Mouse (Mus musculus): Measurements from ENCODE around the gene Dpp10. TPM values are rescaled to one million over a fixed set of nuclear protein-coding genes. Genes with fewer than 3 reads are reported as not detected.

Gene Dpp10
- polyA plus RNA-seq, 1 experiment from 2014 or later: 0.34 TPM

- no peak for DNase-seq (ENCODE audit: low spot score, missing footprints)
- H3K4me1 ChIP-seq (ENCODE audit: control insufficient read depth, insufficient read depth, low read length): no peaks in the 10 kb centered on the region
- no peaks in the 10 kb centered on the region for H3K36me3 ChIP-seq (ENCODE audit: control insufficient read depth, insufficient read depth, low read length)
- 92% methylated on average over 6 of the region's 6 CpGs for WGBS
- H3K27ac ChIP-seq (ENCODE audit: low read depth, low read length): no peak overlapping the region
- no peak overlapping the region for H3K4me3 ChIP-seq (ENCODE audit: low read depth, low read length)
- H3K4me2 ChIP-seq: no peak overlapping the region
- no peaks in the 10 kb centered on the region for H3K27me3 ChIP-seq (ENCODE audit: control insufficient read depth, insufficient read depth, low read length)
- ATAC-seq (ENCODE audit: low FRiP score): no peak
- no peak overlapping the region for H3K9ac ChIP-seq (ENCODE audit: low read length)
- no peaks in the 10 kb centered on the region for H3K9me3 ChIP-seq (ENCODE audit: control insufficient read depth, low read length)
Measured at GRCm38 (mm10) chr1:124002797-124003196, 42.6 kb downstream of the Dpp10 start.

DNA sequence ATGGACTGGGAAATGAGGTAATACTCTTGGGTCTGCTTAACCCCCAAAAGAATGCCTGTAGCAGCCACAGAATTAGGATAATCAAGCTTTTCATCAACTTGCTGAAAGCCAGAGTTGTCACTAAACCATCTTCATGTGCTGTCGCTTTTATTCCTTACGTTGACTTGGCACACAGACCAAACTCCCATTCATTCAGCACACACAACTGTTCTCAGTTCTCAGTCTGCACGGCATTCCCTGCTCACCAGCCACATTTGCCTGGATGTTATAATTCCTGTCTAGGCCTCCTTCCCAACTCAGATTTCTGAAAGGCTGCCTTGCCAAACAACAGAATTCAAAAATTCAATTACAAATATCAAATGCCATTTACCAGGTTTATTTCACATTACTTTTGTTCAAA, 49.6 kb downstream of the Dpp10 start:
- Histone ChIP-seq H3K27me3 (ENCODE audit: control insufficient read depth, insufficient read depth, low read length) (no peaks in the 10 kb centered on the region), H3K4me2 (no peak overlapping the region), H3K9ac (ENCODE audit: low read length) (no peak overlapping the region), H3K36me3 (ENCODE audit: control insufficient read depth, insufficient read depth, low read length) (no peaks in the 10 kb centered on the region), H3K4me3 (ENCODE audit: low read depth, low read length) (no peak overlapping the region), H3K9me3 (ENCODE audit: control insufficient read depth, low read length) (no peaks in the 10 kb centered on the region), H3K27ac (ENCODE audit: low read depth, low read length) (no peak overlapping the region), H3K4me1 (ENCODE audit: control insufficient read depth, insufficient read depth, low read length) (no peaks in the 10 kb centered on the region)
- WGBS: 87% methylated on average over 3 of the region's 3 CpGs
- no peak for ATAC-seq (ENCODE audit: low FRiP score)
- DNase-seq (ENCODE audit: low spot score, missing footprints): no peak

GRCm38 (mm10) chr1:123985324-123986024, 59.9 kb downstream of the Dpp10 start:
- no peaks in the 10 kb centered on the region for H3K36me3 ChIP-seq (ENCODE audit: control insufficient read depth, insufficient read depth, low read length)
- ATAC-seq (ENCODE audit: low FRiP score) (no peak), DNase-seq (ENCODE audit: low spot score, missing footprints) (no peak)
- no peak overlapping the region for H3K9ac ChIP-seq (ENCODE audit: low read length)
- H3K4me2 ChIP-seq: no peak overlapping the region
- H3K27me3 ChIP-seq (ENCODE audit: control insufficient read depth, insufficient read depth, low read length): no peaks in the 10 kb centered on the region
- WGBS: 83% methylated on average over 2 of the region's 2 CpGs
- H3K4me1 ChIP-seq (ENCODE audit: control insufficient read depth, insufficient read depth, low read length): no peaks in the 10 kb centered on the region
- H3K4me3 ChIP-seq (ENCODE audit: low read depth, low read length): no peak overlapping the region
- no peaks in the 10 kb centered on the region for H3K9me3 ChIP-seq (ENCODE audit: control insufficient read depth, low read length)
- no peak overlapping the region for H3K27ac ChIP-seq (ENCODE audit: low read depth, low read length)

GRCm38 (mm10) chr1:123978597-123978996, 66.8 kb downstream of the Dpp10 start:
- Histone ChIP-seq H3K9me3 (ENCODE audit: control insufficient read depth, low read length) (no peaks in the 10 kb centered on the region), H3K27ac (ENCODE audit: low read depth, low read length) (no peak overlapping the region), H3K4me2 (no peak overlapping the region), H3K4me1 (ENCODE audit: control insufficient read depth, insufficient read depth, low read length) (no peaks in the 10 kb centered on the region), H3K36me3 (ENCODE audit: control insufficient read depth, insufficient read depth, low read length) (no peaks in the 10 kb centered on the region), H3K9ac (ENCODE audit: low read length) (no peak overlapping the region), H3K4me3 (ENCODE audit: low read depth, low read length) (no peak overlapping the region), H3K27me3 (ENCODE audit: control insufficient read depth, insufficient read depth, low read length) (no peaks in the 10 kb centered on the region)
- DNase-seq (ENCODE audit: low spot score, missing footprints) (no peak), ATAC-seq (ENCODE audit: low FRiP score) (no peak)
- 76% methylated on average over 1 of the region's 1 CpGs for WGBS

DNA sequence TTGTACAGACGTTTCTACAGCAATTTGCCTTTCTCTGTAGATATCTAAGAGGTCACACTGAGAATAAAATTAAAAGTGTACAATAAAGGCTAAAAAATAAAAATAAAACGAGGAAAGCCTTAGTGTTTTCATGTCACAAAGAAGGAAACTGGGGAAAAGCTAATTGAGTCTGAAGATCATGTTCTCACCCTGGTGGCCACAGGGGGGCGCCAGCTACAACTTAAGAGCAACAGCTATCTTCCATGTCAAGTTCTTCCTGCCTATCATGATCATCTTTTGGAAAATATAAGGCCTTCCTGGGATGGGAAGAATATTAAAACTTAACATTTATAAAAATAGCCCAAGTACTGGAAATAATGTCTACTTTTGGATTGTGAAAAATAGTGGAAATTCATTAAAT, 70.7 kb downstream of the Dpp10 start:
- Histone ChIP-seq H3K4me3 (ENCODE audit: low read depth, low read length) (no peak overlapping the region), H3K9ac (ENCODE audit: low read length) (no peak overlapping the region), H3K4me2 (no peak overlapping the region), H3K36me3 (ENCODE audit: control insufficient read depth, insufficient read depth, low read length) (no peaks in the 10 kb centered on the region), H3K27me3 (ENCODE audit: control insufficient read depth, insufficient read depth, low read length) (no peaks in the 10 kb centered on the region), H3K27ac (ENCODE audit: low read depth, low read length) (no peak overlapping the region), H3K9me3 (ENCODE audit: control insufficient read depth, low read length) (no peaks in the 10 kb centered on the region), H3K4me1 (ENCODE audit: control insufficient read depth, insufficient read depth, low read length) (no peaks in the 10 kb centered on the region)
- ATAC-seq (ENCODE audit: low FRiP score) (no peak), DNase-seq (ENCODE audit: low spot score, missing footprints) (no peak)
- WGBS: 24% methylated on average over 3 of the region's 3 CpGs

DNA sequence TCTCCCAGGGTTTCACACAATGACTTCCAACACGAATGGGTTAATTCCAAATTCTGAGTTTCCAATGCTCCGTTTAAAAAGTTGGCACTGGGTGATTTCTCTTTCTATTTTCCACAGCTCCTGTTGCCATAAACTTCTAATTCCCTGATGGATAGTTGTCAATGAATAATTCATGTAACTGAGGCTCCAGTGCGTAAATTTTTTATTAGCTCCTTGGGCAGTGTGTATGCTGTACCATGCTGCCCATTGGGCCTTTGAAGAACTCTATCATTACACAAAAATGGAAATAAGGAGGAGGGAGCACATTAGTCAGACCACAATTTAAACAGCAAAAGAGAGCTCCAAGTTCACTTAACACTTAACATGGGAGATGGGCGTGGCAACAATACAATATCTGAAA, 99.2 kb downstream of the Dpp10 start:
- H3K27ac ChIP-seq (ENCODE audit: low read depth, low read length): no peak overlapping the region
- WGBS: 68% methylated on average over 4 of the region's 4 CpGs
- ATAC-seq (ENCODE audit: low FRiP score) (no peak), DNase-seq (ENCODE audit: low spot score, missing footprints) (no peak)
- H3K36me3 ChIP-seq (ENCODE audit: control insufficient read depth, insufficient read depth, low read length): no peaks in the 10 kb centered on the region
- no peak overlapping the region for H3K4me2 ChIP-seq
- no peaks in the 10 kb centered on the region for H3K27me3 ChIP-seq (ENCODE audit: control insufficient read depth, insufficient read depth, low read length)
- no peaks in the 10 kb centered on the region for H3K9me3 ChIP-seq (ENCODE audit: control insufficient read depth, low read length)
- H3K4me1 ChIP-seq (ENCODE audit: control insufficient read depth, insufficient read depth, low read length): no peaks in the 10 kb centered on the region
- H3K9ac ChIP-seq (ENCODE audit: low read length): no peak overlapping the region
- no peak overlapping the region for H3K4me3 ChIP-seq (ENCODE audit: low read depth, low read length)

DNA sequence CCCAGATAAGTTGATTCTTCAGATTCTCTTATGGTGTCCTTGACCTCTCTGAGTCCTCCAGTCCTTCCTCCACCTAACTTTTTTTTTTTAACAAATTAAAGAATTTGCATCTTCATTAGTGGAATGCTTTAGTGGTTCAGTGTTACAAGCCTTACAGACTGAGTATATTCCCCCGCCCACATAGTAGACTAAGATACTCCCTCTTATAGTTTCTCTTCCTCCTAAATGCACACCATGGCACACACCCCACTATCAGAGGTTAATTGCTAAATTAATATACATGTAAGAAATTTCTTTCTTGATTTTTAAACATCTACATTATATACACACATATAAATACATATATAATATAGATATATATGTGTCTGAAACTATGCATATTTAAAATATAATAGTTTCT, 104.5 kb downstream of the Dpp10 start:
- H3K9ac ChIP-seq (ENCODE audit: low read length): no peak overlapping the region
- 80% methylated on average over 1 of the region's 1 CpGs for WGBS
- H3K27me3 ChIP-seq (ENCODE audit: control insufficient read depth, insufficient read depth, low read length): no peaks in the 10 kb centered on the region
- no peaks in the 10 kb centered on the region for H3K9me3 ChIP-seq (ENCODE audit: control insufficient read depth, low read length)
- H3K4me2 ChIP-seq: no peak overlapping the region
- ATAC-seq (ENCODE audit: low FRiP score) (no peak), DNase-seq (ENCODE audit: low spot score, missing footprints) (no peak)
- H3K4me1 ChIP-seq (ENCODE audit: control insufficient read depth, insufficient read depth, low read length): no peaks in the 10 kb centered on the region
- H3K4me3 ChIP-seq (ENCODE audit: low read depth, low read length): no peak overlapping the region
- no peaks in the 10 kb centered on the region for H3K36me3 ChIP-seq (ENCODE audit: control insufficient read depth, insufficient read depth, low read length)
- no peak overlapping the region for H3K27ac ChIP-seq (ENCODE audit: low read depth, low read length)

DNA sequence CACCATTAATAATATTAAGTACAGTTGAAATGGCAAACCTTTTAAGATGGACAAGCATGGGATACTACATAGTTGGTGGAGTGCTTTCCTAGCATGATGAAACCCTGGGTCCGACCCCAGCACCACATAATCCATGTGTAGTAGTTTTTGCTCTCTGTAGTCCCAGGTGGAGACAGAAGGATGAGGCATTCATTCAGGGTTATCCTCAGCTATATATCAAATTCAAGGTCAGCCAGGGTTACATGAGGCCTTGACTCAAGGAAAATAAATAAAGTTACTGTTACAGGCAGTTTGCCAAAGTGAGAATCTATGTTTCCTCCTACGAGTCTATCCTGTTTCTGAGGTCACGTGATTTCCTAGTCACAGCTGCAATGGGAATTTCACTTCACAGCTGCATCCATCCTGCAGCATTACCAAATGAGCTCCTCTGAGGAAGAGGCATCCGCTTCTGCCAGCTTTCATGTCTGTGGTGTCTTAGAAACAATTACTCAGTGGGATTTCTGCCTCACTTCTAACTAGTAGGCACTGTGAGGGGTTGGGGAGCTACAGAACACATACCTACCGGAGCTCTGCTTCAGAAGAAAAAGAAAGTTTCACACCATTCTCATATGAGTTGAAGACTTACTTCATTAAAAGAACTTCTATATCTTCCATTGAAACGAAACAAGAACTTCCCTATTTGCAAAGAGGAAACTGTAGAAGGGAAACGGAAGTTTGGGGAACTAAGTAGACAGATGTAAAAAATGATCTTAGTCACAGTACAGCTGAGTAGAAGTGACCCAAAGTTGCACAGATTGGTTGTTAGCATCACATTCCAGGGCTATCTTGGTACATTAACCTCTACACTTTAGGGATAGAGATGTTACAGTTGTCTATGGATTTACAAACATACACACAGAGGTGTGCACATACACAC, 111.3 kb downstream of the Dpp10 start:
- Histone ChIP-seq H3K36me3 (ENCODE audit: control insufficient read depth, insufficient read depth, low read length) (no peaks in the 10 kb centered on the region), H3K27ac (ENCODE audit: low read depth, low read length) (no peak overlapping the region), H3K9ac (ENCODE audit: low read length) (no peak overlapping the region), H3K4me3 (ENCODE audit: low read depth, low read length) (no peak overlapping the region), H3K9me3 (ENCODE audit: control insufficient read depth, low read length) (no peaks in the 10 kb centered on the region), H3K27me3 (ENCODE audit: control insufficient read depth, insufficient read depth, low read length) (no peaks in the 10 kb centered on the region), H3K4me2 (no peak overlapping the region), H3K4me1 (ENCODE audit: control insufficient read depth, insufficient read depth, low read length) (no peaks in the 10 kb centered on the region)
- ATAC-seq (ENCODE audit: low FRiP score) (no peak; the same call in 1 of the 2 replicates), DNase-seq (ENCODE audit: low spot score, missing footprints) (no peak)
- 81% methylated on average over 7 of the region's 7 CpGs for WGBS

GRCm38 (mm10) chr1:123928003-123928370, 117.4 kb downstream of the Dpp10 start:
- DNase-seq (ENCODE audit: low spot score, missing footprints) (no peak), ATAC-seq (ENCODE audit: low FRiP score) (no peak)
- H3K4me3 ChIP-seq (ENCODE audit: low read depth, low read length): no peak overlapping the region
- H3K4me2 ChIP-seq: no peak overlapping the region
- H3K27me3 ChIP-seq (ENCODE audit: control insufficient read depth, insufficient read depth, low read length): no peaks in the 10 kb centered on the region
- H3K36me3 ChIP-seq (ENCODE audit: control insufficient read depth, insufficient read depth, low read length): no peaks in the 10 kb centered on the region
- H3K4me1 ChIP-seq (ENCODE audit: control insufficient read depth, insufficient read depth, low read length): no peaks in the 10 kb centered on the region
- no peaks in the 10 kb centered on the region for H3K9me3 ChIP-seq (ENCODE audit: control insufficient read depth, low read length)
- H3K9ac ChIP-seq (ENCODE audit: low read length): no peak overlapping the region
- 70% methylated on average over 3 of the region's 3 CpGs for WGBS
- H3K27ac ChIP-seq (ENCODE audit: low read depth, low read length): no peak overlapping the region

All from midbrain, embryonic 11.5 days (tissue).